Mouse (Mus musculus) thymus, adult 18-20 months (tissue): ENCODE data around the gene Chkb.

Experiments used
- DNase-seq, 2 experiments: peaks; one replicate each; pipeline ENCODE4 v3.0.0; 2022; ENCODE audit warnings: mixed read lengths in 2 of 2

Chkb gene

DNA sequence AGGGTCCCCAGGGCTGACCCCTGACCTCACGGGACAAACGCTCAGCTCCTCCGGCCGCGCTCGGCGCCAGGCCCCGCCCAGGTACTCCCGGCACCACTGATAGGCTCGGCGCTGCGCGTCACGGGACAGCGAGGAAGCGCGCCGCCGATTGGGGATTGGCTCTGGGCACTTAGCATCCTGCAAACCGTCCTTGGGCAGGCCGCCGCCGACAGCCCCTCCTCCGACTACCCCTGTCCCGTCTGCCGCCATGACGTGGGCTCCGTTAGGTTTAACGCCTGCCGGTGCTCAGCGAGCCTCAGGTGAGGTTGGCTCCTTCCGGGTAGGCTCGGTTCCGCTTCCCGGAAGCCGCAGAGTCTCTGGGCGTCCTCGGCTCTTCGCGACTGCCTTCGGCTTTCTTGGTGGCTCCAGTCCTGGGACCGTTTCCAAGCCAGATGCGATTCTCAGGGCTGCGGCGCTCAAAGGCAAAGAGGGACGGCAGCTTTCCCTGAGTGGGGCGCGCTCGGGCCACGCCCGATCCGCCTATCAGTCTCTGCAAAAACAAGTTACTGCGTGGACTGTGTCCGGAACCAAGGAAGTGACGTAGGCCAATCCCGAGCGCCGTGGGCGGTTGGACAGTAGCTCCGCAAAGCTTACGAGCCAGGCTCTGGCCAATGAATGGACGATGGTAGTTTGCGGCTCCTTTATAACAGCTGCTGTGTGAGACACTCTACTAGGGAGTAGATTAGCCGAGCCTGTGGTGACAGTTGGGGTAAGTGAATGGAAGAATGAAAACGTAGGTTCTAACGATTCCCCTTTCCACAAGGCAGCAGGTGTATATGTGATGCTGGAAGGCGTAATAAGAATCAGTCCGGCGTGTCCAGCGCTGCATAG, at the start of gene Chkb, which contains the start of the genes C730034F03Rik and Gm44502:
Gene Chkb, minus strand, starts transcription at position 557 of the 870 bp plus-strand sequence.
Gene C730034F03Rik, plus strand, starts transcription at position 238 of the 870 bp plus-strand sequence.
Gene Gm44502, minus strand, starts transcription at position 345 of the 870 bp plus-strand sequence.
- peak; percentile 91 to 92 for DNase-seq

DNA sequence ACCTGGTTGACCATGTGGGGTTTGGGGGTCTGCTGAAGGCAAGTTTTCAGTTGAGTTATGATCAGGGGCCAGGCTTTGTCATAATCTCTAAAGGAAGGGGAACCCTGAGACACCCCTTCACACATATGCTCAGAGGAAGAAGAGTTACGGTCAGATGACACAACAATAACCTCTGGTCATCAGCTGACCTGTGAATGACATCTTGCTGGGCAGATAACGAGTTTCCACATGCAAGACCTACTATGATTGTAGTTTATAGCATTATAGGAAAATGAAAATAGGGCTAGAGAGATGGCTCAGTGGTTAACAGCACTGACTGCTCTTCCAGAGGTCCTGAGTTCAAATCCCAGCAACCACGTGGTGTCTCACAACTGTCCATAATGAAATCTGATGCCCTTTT, 48.9 kb upstream of the Chkb start:
- DNase-seq, result no peak

DNA sequence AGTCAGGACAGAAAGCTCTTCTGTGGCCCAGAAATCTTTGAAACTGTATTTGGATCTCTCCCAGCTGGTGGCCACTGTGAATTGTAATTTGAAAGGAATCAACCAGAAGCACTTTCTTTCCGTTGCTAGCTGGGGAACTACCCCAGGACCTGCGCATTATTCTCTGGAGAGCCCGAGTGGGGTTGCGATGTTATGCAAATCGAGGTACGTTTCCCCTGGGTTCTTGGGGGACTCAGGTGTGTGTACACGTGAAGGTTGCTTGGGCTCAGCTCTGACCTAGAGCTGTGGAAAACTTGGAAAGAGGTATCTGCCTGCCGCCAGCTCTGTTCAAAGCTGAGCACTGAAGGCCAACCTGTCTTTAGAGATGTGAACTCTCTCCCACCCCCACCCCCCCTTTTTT, 48.1 kb upstream of the Chkb start:
- DNase-seq, result no peak

DNA sequence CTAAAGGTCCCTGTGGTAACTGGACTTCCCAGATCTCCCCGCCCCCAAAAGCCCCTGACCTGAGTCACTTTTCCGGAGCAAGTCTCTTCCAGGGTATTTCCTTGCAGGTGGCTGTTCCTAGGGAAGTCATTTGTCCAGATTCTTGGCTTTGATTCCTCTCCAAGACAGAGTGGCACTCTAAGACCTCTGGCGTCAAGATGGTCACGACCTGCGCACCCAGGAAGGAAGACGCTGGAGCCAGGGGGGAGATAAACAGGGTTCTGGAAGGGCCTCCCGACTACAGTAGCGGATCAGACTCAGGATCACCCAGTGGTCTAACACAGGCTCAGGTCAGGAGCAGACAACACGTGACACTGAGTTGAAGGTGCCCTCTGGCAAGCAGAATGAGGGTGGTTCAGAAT, 47.4 kb upstream of the Chkb start, which contains the start of gene Arsa:
Gene Arsa, minus strand, starts transcription at position 335 of the 401 bp plus-strand sequence.
- DNase-seq, result no peak

DNA sequence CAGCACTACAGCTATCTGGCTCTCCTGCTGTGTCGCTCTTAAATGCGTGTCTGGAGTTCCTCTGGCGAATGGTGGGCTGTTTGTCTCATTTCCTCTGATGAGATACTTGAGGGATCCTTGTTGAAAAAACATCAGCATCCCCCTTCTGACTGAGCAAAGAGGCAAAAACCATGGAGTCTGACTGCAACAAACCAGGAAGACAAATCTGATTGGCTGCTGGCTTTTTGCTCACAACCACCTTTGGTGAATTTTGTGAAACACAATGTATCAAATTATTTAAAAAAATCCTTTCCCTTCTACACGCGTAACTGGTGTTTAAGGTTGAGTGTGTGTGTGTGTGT, 46.7 kb upstream of the Chkb start:
- DNase-seq, result no peak

DNA sequence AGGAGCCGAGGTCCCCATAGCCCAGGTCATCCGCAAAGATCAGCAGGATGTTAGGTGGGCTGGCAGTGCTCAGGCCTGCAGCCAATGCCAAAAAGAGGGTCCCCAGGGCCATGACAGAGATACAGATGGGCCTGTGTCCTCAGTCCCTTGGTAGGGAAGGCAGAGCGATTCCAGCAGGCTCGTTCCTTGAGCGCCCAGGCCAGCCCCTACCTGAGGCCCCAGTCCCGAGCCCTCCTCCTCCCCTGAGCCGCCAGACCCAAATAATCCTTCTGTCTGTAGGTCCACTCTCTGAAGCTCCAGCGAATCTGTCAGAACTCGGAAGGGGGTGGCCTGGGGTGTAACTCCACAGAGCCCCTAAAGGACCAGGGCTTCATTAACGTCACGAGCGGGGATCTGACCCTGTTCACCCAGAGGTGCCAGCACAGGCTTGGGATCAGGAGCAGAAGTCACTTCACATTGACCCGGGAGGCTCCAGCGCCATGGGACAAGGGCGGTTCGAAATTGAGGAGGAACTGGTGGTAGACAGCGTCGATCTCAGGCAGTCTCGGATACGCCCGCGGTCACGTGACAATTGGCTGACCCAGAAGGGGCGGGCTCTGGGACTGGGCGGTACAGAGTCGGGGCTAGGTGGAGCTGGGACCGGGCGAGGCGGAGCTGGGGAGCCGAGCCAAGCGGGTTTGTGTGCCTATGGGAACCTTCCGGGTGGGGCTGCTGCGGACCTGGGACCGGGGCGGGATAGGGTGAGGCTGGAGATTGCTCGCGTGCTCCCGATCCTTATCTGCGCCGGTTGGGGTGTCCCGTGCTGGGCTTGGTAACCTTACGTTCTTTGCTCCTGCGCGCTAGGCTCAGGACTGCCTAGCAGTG, 46.1 kb upstream of the Chkb start:
- DNase-seq, result peak; percentile 90 to 92

DNA sequence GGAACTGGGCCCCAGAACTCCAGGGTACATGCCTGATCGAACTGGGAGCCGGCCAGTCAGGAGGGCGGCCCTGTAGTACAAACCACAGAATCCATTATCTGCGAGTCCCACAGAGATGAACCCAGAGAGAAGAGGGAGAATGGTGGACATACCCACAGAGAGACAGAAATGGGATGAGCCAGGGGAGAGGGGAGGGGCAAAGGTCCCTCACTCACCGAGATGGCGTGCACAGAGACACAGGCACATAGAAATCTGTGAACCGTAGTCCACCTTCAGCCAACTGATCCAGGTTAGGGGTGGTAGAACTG, 45.5 kb upstream of the Chkb start:
- DNase-seq, result no peak

DNA sequence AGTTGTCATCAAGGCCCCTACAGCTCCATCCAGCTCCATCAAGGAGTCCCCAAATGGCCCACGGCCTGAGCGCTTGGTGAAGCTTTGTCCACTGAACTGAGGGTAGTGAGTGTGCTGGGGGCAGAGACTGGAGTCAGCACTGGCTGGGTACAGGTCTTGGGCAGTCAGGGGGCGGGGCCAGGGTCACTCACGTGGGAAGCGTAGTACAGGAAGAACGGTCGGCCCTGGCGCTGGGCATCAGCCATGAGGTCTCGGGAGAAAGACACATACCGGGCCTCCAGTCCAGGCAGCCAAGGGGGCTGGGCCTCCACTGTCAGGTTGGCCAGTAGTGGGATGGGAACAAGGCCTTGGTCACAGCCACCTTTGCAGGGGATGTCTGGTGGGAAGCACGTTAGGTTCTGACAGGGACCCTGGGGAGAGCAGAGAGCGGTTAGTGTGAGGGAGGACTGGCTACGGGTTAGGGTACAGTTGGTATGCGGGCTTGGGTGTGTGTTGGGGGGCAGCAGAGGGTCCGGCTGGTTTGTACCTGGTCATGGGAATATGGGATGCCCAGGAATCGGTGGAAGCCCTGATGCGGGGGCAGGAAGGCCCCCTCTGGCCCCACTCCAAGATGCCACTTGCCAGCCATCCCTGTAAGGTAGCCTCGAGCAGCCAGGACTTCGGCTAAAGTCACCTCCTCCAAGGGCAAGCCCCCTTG, 45.0 kb upstream of the Chkb start:
- DNase-seq, result no peak

DNA sequence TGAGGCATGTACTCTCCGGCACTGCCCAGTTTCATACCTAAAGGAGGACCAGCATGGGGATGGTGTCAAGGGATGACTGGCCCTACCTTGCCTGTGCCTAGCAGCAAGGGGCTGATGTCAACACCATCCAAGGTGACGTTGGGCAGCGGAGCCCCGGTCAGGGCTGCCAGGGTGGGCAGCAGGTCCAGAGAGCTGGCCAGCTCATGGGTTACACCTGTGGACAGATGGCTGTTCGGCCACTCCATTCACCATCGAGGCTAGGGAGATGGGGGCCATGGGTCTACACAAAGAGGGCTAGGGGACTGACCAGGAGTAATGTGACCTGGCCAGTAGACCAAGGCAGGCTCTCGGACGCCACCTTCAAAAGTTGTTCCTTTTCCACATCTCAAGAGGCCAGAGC, 44.2 kb upstream of the Chkb start:
- DNase-seq, result no peak

DNA sequence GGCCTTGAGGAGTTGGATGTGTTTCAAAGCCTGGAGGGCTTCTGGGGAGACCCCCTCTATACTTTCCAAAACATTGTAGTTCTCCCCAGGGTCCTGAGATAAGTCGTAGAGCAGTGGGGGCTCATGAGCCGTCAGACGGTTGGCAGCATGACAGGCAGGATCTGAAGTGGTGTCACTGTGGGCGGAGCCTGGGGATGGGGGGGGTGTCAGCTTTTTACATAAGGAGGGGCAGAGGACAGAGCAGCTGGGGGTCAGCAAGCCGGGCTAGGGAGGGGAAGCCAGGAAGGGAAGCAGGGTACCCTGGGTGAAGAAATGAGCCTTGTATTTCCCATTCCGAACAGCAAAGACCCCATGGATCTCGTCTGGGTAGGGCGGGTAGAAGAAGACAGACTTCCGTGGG, 43.7 kb upstream of the Chkb start:
- DNase-seq, result no peak

DNA sequence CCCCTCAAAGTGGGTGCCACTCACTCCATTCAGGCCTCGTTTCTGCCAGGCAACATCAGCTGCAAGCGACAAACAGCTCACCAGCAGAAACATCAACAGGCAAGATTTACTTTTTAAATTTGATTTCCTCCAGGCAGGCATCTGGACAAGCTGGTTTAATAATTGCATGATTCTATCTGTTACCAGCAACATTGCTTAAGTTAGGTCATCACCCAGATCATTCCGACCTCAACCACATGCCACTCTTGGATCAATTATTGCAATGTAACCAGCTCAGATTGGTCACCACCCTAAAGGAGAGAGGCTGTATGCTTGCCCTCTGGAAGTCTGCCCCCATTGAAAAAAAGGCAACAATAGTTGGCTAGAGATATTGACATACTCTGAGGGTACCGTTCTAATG, 41.8 kb upstream of the Chkb start:
- no peak for DNase-seq

DNA sequence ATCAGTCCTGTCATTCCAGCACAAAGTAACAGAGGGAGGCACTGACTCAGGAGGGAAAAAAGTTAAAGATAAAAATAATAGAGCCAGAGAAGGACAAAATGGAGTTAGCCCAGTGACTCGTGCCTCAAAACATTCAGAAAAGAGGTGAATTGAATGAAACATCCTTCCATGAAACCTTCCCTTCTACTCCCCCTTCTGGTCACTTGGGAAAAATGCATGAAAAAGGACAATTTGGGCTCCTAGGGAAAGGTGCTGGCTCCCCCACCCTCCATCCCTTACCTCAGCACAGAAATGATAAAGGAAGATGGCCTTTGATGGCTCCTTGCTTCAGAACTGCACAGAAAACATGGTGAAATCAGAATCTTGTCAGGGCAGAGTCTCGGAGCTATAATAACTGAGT, 38.9 kb upstream of the Chkb start:
- DNase-seq, result no peak

DNA sequence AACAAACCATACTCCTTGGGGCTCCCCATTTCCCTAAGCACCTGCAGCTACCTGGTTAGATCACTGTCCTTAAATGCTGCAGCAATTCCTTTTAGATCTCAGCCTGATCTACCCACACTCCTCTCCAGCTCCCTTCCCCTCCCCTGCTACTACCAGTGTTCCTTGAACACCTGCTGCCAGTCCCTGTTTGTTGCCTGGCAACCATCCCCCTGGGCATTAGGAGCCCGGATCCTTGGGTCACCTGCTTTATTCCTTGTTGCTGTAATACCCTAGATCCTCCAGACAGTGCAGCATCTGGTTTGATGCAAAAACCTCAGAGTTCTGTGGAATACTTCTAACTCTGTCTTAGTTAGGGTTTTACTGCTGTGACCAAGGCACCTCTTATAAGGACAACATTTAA, 35.3 kb upstream of the Chkb start:
- DNase-seq, result no peak

DNA sequence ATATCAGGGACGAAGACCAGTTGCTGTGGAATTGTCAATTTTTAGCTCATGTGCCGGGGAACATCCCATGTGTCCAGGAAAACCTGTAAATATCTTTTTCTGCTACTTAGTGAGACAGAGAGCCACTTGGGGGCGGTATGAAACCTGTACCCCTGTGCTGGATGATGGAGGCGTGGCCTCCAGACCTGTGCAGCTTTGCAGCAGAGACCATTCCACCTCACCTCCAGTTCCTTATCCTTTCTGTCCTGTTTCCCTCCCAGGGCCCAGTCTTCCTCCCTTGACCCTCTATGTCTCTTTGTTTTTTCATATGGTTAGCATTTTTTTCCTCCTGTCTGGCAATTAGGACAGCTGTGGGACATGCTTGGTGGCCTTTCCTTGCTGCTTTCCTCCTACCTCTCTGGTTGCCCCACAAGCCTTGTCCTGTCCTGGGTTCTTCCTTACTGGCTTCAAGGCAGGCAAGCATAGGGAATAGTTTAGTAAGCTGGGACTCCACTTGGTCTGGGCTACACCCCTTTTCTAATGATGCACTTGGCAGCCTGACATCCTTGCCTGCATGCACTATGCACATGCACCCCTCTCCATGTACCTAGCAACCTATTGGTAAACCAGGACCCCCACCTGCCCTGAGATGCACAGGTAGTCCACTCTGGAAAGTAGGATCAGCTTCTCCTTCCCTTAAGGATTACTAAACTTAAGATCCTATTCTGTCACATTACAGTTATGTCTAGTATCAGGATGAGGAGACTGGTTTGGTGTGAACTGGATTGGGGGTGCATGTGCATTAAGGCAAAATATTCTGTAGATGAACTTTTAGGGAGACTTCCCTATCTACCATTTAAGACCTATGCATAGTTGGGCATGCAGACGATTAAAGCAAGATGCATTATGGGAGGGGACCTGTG, 33.9 kb upstream of the Chkb start:
- no peak for DNase-seq

DNA sequence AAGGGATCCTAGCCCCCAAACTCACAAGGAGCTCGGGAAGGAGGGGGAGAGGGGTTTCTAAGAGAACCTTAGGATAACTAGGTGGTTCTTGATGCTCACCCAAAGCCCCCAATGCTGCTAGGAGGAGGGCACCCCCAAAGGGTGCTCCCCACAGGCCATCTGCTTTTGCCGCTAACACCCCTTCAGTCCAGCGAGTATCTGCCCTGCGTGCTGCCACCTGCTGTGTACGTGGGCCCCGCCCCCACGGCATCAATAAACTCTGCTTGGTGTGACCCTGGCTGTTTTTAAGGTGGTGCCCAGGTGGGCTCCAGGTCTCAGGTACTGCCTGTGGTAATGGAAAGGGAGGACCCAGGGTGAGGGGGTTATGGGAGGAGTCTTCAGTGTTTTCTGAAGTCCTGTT, 32.5 kb upstream of the Chkb start:
- no peak for DNase-seq

DNA sequence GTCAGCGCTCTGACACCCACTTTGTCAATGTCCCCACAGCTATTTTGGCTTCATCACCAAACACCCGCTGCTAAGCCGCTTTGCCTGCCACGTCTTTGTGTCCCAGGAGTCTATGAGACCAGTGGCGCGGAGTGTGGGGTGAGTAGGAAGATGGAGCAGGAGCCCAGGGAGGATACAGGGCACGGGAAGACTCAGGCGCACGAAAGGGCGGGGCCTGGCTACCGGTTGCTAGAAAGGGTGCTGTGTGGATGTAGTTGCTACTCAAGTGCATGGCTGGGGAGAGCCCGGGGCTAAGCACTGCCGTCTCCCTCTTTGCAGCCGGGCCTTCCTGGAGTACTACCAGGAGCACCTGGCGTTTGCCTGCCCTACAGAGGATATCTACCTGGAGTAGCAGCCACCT, 31.6 kb upstream of the Chkb start:
- DNase-seq, result no peak

DNA sequence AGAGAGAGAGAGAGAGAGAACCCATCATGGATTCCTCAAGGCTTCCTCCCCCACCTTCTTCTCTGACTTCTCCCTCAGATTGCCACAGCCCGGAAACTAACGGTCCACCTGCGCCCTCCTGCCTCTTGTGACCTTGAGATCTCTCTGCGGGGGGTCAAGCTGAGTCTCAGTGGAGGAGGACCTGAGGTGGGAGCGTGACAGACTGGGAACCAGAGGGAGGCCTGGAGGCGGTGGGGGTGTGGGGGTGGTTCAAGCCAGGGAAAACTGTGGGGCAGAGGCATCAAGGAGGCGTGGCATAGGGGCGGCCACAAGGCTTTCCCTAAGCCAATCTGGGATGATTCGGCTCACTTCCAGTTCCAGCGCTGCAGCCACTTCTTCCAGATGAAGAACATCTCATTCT, 30.6 kb upstream of the Chkb start:
- no peak for DNase-seq

DNA sequence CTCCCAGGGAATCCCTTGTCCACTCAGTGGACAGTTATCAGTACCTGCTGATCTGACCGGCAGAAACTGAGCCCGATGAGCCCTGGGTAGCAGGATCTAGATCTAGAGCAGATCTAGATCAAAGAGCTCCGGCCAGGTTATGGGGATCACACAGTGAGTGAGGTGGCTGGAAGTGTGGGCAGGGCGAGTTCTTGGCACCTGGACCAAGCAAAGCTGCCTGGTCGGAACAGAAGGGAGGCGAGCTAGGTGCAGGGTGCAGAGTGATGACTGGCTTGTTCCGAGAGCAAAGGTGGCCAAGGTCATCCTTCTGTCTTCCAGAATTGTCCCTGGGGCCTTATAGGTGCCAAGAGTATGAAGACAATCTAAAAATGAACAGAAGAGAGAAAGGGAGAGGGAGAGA, 30.1 kb upstream of the Chkb start:
- no peak for DNase-seq

DNA sequence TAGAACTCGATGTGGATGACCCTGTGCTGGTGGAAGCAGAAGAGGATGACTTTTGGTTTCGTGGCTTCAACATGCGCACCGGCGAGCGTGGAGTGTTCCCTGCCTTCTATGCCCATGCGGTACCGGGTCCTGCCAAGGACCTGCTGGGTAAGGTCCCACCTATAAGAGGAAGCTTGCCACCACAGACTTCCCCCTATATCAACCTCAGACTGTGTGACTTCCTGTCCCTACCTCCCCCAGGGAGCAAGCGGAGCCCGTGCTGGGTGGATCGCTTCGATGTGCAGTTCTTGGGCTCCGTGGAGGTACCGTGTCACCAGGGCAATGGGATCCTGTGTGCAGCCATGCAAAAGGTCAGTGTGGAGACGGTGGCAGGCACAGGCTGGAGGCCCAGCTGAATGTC, 29.2 kb upstream of the Chkb start:
- DNase-seq, result no peak

DNA sequence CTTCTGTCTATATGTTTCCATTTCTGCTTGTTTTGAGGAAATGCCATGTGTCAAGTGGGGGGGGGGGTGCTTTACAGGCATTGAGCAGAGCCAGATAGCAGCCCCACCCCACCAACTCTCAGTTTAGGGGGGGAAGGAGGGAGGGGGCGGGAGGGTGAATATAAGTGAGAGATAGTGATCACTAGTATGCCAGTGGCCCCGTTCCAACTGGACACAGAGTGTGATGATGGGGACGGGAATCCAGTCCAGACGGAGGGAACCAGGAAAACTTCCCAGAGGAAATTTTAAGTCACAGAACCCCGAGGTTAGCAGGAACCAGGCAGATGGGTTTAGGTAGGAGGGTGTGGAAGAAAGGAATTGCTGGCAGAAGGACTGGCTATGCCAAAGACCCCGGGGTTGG, 25.9 kb upstream of the Chkb start:
- no peak for DNase-seq

DNA sequence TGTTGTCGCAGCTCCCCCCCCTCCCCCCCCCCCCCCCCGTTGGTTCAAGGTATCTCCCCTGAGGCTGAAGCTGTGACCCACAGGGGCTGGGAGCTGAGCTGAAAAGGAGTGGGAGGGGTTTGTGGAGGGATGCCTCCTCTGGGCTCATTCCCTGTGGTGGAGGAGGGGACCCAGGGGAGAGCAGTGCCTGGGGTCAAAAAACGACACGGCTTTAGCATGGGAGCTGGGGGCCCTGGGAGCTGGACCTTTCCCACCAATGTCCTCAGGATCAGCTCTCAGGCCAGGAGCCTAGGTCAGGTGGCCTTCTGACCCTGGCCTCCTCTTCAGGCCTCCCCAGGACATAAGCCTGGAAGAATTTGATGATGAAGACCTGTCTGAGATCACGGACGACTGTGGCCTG, 25.1 kb upstream of the Chkb start:
- no peak for DNase-seq

DNA sequence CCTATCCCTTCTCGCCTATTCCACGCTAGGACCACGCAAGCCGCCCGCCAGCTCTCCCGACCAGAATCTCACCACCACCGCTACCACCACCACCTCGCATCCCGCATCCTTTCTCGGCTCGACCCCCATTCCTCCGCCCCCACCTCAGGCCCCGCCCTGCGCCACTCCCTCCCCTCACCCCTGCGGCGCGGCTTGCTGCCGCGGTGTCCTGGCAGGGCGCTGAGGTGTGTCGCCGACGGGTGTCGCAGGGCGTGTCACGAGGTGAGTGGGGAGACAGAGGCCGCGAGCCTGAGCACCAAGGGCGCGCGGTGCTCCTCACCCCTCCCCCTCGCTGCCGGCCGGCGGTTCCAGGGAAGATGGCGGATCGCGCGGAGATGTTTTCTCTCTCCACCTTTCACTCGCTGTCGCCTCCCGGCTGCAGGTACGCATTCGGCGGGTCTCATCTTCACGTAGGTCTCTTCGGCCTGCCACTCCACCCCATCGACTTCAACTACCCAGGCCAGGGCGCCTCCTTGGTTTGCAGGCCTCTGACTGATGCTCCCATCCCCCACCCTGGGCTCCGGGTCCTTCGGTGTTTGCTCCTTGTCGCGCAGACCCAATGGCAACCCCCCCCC, 24.3 kb upstream of the Chkb start, which contains the start of gene Mapk8ip2:
Gene Mapk8ip2, plus strand, starts transcription at position 49 of the 614 bp plus-strand sequence.
- DNase-seq, result no peak
